Mouse (Mus musculus): ENCODE measurements around the gene Elovl7.

DNA sequence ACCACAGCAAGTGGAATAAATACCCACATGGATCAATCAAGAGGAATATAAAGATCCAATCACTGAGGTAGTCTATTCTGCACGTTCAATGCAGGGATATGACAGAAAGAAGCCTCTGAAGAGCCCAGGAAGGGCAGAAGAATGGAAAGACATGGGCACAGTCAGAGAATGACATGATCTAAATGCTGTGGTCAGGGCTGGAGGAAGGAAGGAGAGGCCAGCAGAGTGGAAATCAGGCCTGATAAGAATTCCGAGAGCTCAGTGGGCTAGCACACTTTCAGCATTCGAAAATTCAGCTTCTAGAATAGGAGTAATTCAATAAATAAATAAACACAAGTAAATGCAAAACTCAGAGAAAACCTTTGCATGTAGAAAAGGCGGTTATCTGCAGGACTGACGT, 27.5 kb downstream of the Elovl7 start:
- TF ChIP-seq POLR2A (IDR thresholded peaks at IDR 0.05; ENCODE audit: low read depth, low read length) = no peak
- no peak for TF ChIP-seq CTCF (conservative IDR thresholded peaks at IDR 0.05; ENCODE audit: insufficient read depth, insufficient read length, low read depth, low read length)
